Mouse (Mus musculus): Measurements from ENCODE around the gene Mrps12.

- TF ChIP-seq CTCF (IDR thresholded peaks at IDR 0.05): no peak
- TF ChIP-seq EP300 (IDR thresholded peaks at IDR 0.05): no peak
Observed at GRCm38 (mm10) chr7:28774164-28774563, 32.5 kb upstream of the Mrps12 start.
